Mouse (Mus musculus) liver, adult 2 months (tissue): ENCODE measurements at regions not wholly inside any gene's neighbourhood (a gene's known extent, or its start where the extent isn't known, plus 50 kb on each side); places are given as distances from the start of the nearest gene placed in this dataset.

Experiments
- CTCF ChIP-seq: fragments of 200-500 bp; IDR thresholded peaks from 2 replicates; pipeline ENCODE4 v1.5.1; 2011; ENCODE audit warnings: low read depth, low read length, control low read depth
- POLR2A ChIP-seq: fragments of 200-500 bp; IDR thresholded peaks from 2 replicates; pipeline ENCODE4 v1.6.1; 2011; ENCODE audit warnings: low read length, control low read depth; ENCODE audit not compliant: insufficient read depth; ENCODE audit errors: extremely low read depth

GRCm38 (mm10) chr1:177322307-177322685, 64.3 kb upstream of the Akt3 start:
- TF ChIP-seq POLR2A (no peak), CTCF (no peak)
